Mouse (Mus musculus): ENCODE measurements at regions not wholly inside any gene's neighbourhood (a gene's known extent, or its start where the extent isn't known, plus 50 kb on each side); places are given as distances from the start of the nearest gene placed in this dataset.

- TF ChIP-seq CTCF (IDR thresholded peaks at IDR 0.05; ENCODE audit: insufficient read depth, low read length) (no peak), POLR2A (IDR thresholded peaks at IDR 0.05; ENCODE audit: borderline replicate concordance, extremely low read depth, low read depth, low read length) (no peak)
Measured at GRCm38 (mm10) chr2:148184801-148185212, 138.0 kb upstream of the Foxa2 start.
